ENCODE assay signal across 15 mouse cellular contexts in genomic region chr12:83716416-83717184, GRCm38 (mm10). TPM values are rescaled to one million over a fixed set of nuclear protein-coding genes. Genes with fewer than 3 reads are reported as not detected.
DNase-seq lines count a peak whose midpoint lies in the region; ATAC-seq and TF ChIP-seq lines count a peak whose summit lies in the region.
"Had no signal": no experiment of that assay in that cellular context is flagged by ENCODE, and none has a peak within 500 bp of the region (broad histone marks: within the 10 kb centered on the region; RNA-seq: fewer than 3 reads in every experiment).

No protein-coding gene starts in this region.

- TF ChIP-seq CTCF in heart, adult 2 months (IDR thresholded peaks at IDR 0.05) = no peak

- intact Hi-C loops in heart, adult 2 months (cut with DNase I) = loop anchor here (10.0 kb wide), 1 partner anchor 318 kb away; the partner anchor contains the start of genes Acot4 and Gm49366

- peaks cover 12% of the 10 kb centered on the region for H3K4me1 ChIP-seq in heart, adult 2 months (ENCODE audit: control insufficient read depth, insufficient read depth, low read length)
- H3K4me1 ChIP-seq: liver, embryonic 12.5 days; midbrain, embryonic 12.5 days had no signal

- H3K27ac ChIP-seq in heart, adult 2 months = peak overlapping the region; percentile 53
- H3K27ac ChIP-seq: intestine, embryonic 15.5 days; liver, embryonic 12.5 days; midbrain, embryonic 12.5 days; stomach, postnatal 0 days had no signal

- no peak for ATAC-seq in inflammation-experienced regulatory T-cells, adult 6 months
- ATAC-seq: intestine, embryonic 15.5 days; liver, embryonic 12.5 days had no signal

- TF ChIP-seq POLR2A in heart, adult 2 months (IDR thresholded peaks at IDR 0.05; ENCODE audit: insufficient read depth, low read depth, low read length) = no peak

- no peaks in the 10 kb centered on the region for H3K27me3 ChIP-seq in heart, adult 2 months (ENCODE audit: control insufficient read depth, insufficient read depth, low read length)
- H3K27me3 ChIP-seq: intestine, embryonic 15.5 days; liver, embryonic 12.5 days; midbrain, embryonic 12.5 days had no signal

- no peaks in the 10 kb centered on the region for H3K79me2 ChIP-seq in heart, adult 2 months (replicated peaks; ENCODE audit: control insufficient read depth, insufficient read depth, low read length)

- DNase-seq in heart, adult 2 months = peak in 1 of 2 experiments; percentile 13
- no peak for DNase-seq in heart, adult 11 months
- peak; percentile 48 for DNase-seq in ovary, adult 18-20 months (ENCODE audit: low spot score)
- no peak for DNase-seq in ovary, postnatal 10 days (ENCODE audit: low spot score)
- peak; percentile 28 to 48 for DNase-seq in left cerebral cortex, adult 9 months (ENCODE audit: low spot score in 2 of 2)
- no peak for DNase-seq in spleen, adult 12 weeks (ENCODE audit: low spot score)
- DNase-seq in lung, postnatal 36 days = no peak
- DNase-seq: kidney, postnatal 36 days; lung, postnatal 10 days had no signal

- no peak overlapping the region for H3K9ac ChIP-seq in heart, adult 2 months (ENCODE audit: low read depth, low read length)
- H3K9ac ChIP-seq: intestine, embryonic 15.5 days; liver, embryonic 12.5 days; midbrain, embryonic 12.5 days had no signal

- H3K4me3 ChIP-seq in heart, adult 2 months = no peak overlapping the region
- H3K4me3 ChIP-seq: intestine, embryonic 15.5 days; liver, embryonic 12.5 days; midbrain, embryonic 12.5 days had no signal

- 48% methylated on average over 15 of the region's 15 CpGs for WGBS in heart, adult 2 months

- no peak for TF ChIP-seq EP300 in heart, adult 2 months (IDR thresholded peaks at IDR 0.05; ENCODE audit: insufficient read depth, low read depth, low read length)

- H3K36me3 ChIP-seq in heart, adult 2 months (ENCODE audit: control insufficient read depth, insufficient read depth, low read length) = peaks cover 5% of the 10 kb centered on the region; the same call in 1 of the 2 replicates

RNA-seq across cellular contexts. Expression of gene Psen1, which starts 28.6 kb away (rescaled TPM):
- total RNA-seq in heart, adult 2 months (2021) = 10 to 100 TPM; 35.1 to 38.0 TPM
- 16.8 and 24.5 TPM in 2 replicates for polyA plus RNA-seq in heart, adult 2 months (2012; rRNA removed)
- 100 to 1,000 TPM in 2 of 3 experiments, 10 to 100 TPM in 1; 88.9 to 115 (median 110) TPM for polyA plus RNA-seq in inflammation-experienced regulatory T-cells, adult 6 months (2017; shearing (Covaris generic))

RNA-seq across cellular contexts. Expression of gene Papln, which starts 46.8 kb away (rescaled TPM):
- 1 to 10 TPM; 4.9 to 7.5 TPM for total RNA-seq in heart, adult 2 months (2021)
- 8.7 and 13.1 TPM in 2 replicates for polyA plus RNA-seq in heart, adult 2 months (2012; rRNA removed)
- not detected for polyA plus RNA-seq in inflammation-experienced regulatory T-cells, adult 6 months (2017; shearing (Covaris generic))
- total RNA-seq: hematopoietic stem cell, adult 5-6 weeks had no signal

Comparison
In these comparisons a context has a peak if more than half of its experiments do, and no peak if none do; other contexts are left out.
1. DNase-seq: peak in ovary, adult 18-20 months (single experiment) and left cerebral cortex, adult 9 months (2 of 2); none in heart, adult 11 months (single experiment), ovary, postnatal 10 days (single experiment), spleen, adult 12 weeks (single experiment) and lung, postnatal 36 days (single experiment).